Mouse (Mus musculus) lung, postnatal 0 days (tissue): ENCODE results near the gene Fxr1. TPM values are rescaled to one million over a fixed set of nuclear protein-coding genes. Genes with fewer than 3 reads are reported as not detected.

Source experiments
- ATAC-seq: fragments of 200-750 bp; cut with Nextera tagmentation; 2 replicates; pipeline ENCODE4 v1.8.0; 2017; ENCODE audit warnings: moderate library complexity
- DNase-seq: peaks from one replicate; pipeline ENCODE4 v3.0.0-alpha.2; 2016; ENCODE audit warnings: low spot score
- H3K27ac ChIP-seq: fragments of 300-500 bp; sonication (generic); 2 replicates; pipeline ENCODE4 v1.5.1; 2014; ENCODE audit warnings: antibody characterized with exemption, mild to moderate bottlenecking, low read length, mixed read lengths
- H3K27me3 ChIP-seq: fragments of 300-500 bp; sonication (generic); replicated peaks from 2 replicates; pipeline ENCODE4 v1.6.1; 2014; ENCODE audit warnings: low read length, mixed read lengths; ENCODE audit not compliant: insufficient read depth
- H3K36me3 ChIP-seq: fragments of 300-500 bp; sonication (generic); 2 replicates; pipeline ENCODE4 v1.6.1; 2014; ENCODE audit warnings: low read length, mixed read lengths; ENCODE audit not compliant: insufficient read depth
- H3K4me1 ChIP-seq: fragments of 300-500 bp; sonication (generic); 2 replicates; pipeline ENCODE4 v1.6.1; 2014; ENCODE audit warnings: antibody characterized with exemption, low read depth, low read length, mixed read lengths; ENCODE audit not compliant: insufficient read depth
- H3K4me2 ChIP-seq: fragments of 300-500 bp; sonication (generic); replicated peaks from 2 replicates; pipeline ENCODE4 v1.6.1; 2014; ENCODE audit warnings: low read depth, mild to moderate bottlenecking, low read length, moderate library complexity, mixed read lengths
- H3K4me3 ChIP-seq: fragments of 300-500 bp; sonication (generic); 2 replicates; pipeline ENCODE4 v1.5.1; 2014; ENCODE audit warnings: low read depth, low read length
- H3K9ac ChIP-seq: fragments of 300-500 bp; sonication (generic); replicated peaks from 2 replicates; pipeline ENCODE4 v1.6.1; 2014; ENCODE audit warnings: low read depth, mild to moderate bottlenecking
- H3K9me3 ChIP-seq: fragments of 300-500 bp; sonication (generic); 2 replicates; pipeline ENCODE4 v1.6.1; 2016; ENCODE audit warnings: low read length, mixed read lengths
- CTCF ChIP-seq: IDR thresholded peaks from 2 replicates; pipeline ENCODE4 v1.5.1; 2016; ENCODE audit warnings: antibody characterized with exemption, mild to moderate bottlenecking
- EP300 ChIP-seq: IDR thresholded peaks from 2 replicates; pipeline ENCODE4 v1.6.1; 2016; ENCODE audit warnings: antibody characterized with exemption, mild to moderate bottlenecking, control low read depth
- WGBS: fragments of 180-500 bp; shearing (Covaris S2); extraction: QIAGEN DNeasy Blood & Tissue Kit; methylation state at CpG from one replicate; pipeline ENCODE4 v1.1.7; 2014; 5-methylcytosine and 5-hydroxymethylcytosine counted together
- polyA plus RNA-seq: library from polyadenylated mRNA; unstranded; fragments of >200 nt; fragmentation: Nextera tagmentation; extraction: Ambion mirVana; gene quantifications from 2 replicates; pipeline ENCODE4 v1.2.1, GENCODE M21; 2015

The Fxr1 gene
- polyA plus RNA-seq, 1 experiment from 2014 or later = 27.9 TPM

- Histone ChIP-seq H3K4me3 (no peak overlapping the region), H3K36me3 (no peaks in the 10 kb centered on the region), H3K9me3 (no peaks in the 10 kb centered on the region), H3K9ac (no peak overlapping the region), H3K4me2 (no peak overlapping the region), H3K4me1 (no peaks in the 10 kb centered on the region), H3K27ac (no peak overlapping the region), H3K27me3 (no peaks in the 10 kb centered on the region)
- TF ChIP-seq EP300 (no peak), CTCF (no peak)
- ATAC-seq = no peak
- 11% methylated on average over 9 of the region's 9 CpGs for WGBS
- DNase-seq = no peak
These were observed 86.7 kb downstream of the Fxr1 start for GRCm38 (mm10) chr3:34106421-34106820.

- DNase-seq (no peak), ATAC-seq (no peak)
- TF ChIP-seq CTCF (no peak), EP300 (no peak)
- WGBS = 51% methylated on average over 3 of the region's 3 CpGs
- H3K36me3 ChIP-seq = no peaks in the 10 kb centered on the region
- no peaks in the 10 kb centered on the region for H3K9me3 ChIP-seq
- H3K27ac ChIP-seq = no peak overlapping the region
- H3K9ac ChIP-seq = no peak overlapping the region
- H3K4me3 ChIP-seq = no peak overlapping the region
- no peaks in the 10 kb centered on the region for H3K4me1 ChIP-seq
- no peaks in the 10 kb centered on the region for H3K27me3 ChIP-seq
- H3K4me2 ChIP-seq = no peak overlapping the region
These were observed 87.9 kb downstream of the Fxr1 start for GRCm38 (mm10) chr3:34107631-34108030.

GRCm38 (mm10) chr3:34111941-34112685 is 92.4 kb downstream of the Fxr1 start:
- H3K27me3 ChIP-seq = no peaks in the 10 kb centered on the region
- no peaks in the 10 kb centered on the region for H3K9me3 ChIP-seq
- ATAC-seq (no peak), DNase-seq (no peak)
- H3K27ac ChIP-seq = no peak overlapping the region
- H3K4me3 ChIP-seq = no peak overlapping the region
- WGBS = 65% methylated on average over 11 of the region's 11 CpGs
- H3K36me3 ChIP-seq = no peaks in the 10 kb centered on the region
- no peaks in the 10 kb centered on the region for H3K4me1 ChIP-seq
- H3K9ac ChIP-seq = no peak overlapping the region
- H3K4me2 ChIP-seq = no peak overlapping the region
- TF ChIP-seq CTCF (no peak), EP300 (no peak)

- WGBS = 60% methylated on average over 6 of the region's 6 CpGs
- Histone ChIP-seq H3K9me3 (no peaks in the 10 kb centered on the region), H3K9ac (no peak overlapping the region), H3K27me3 (no peaks in the 10 kb centered on the region), H3K27ac (no peak overlapping the region), H3K36me3 (no peaks in the 10 kb centered on the region), H3K4me2 (no peak overlapping the region), H3K4me1 (no peaks in the 10 kb centered on the region), H3K4me3 (no peak overlapping the region)
- ATAC-seq (no peak), DNase-seq (no peak)
- TF ChIP-seq CTCF (no peak), EP300 (no peak)
These were observed 96.1 kb downstream of the Fxr1 start for GRCm38 (mm10) chr3:34115806-34116205.

GRCm38 (mm10) chr3:34119869-34120268 is 100.1 kb downstream of the Fxr1 start:
- ATAC-seq (no peak), DNase-seq (no peak)
- H3K9me3 ChIP-seq = no peaks in the 10 kb centered on the region
- no peaks in the 10 kb centered on the region for H3K36me3 ChIP-seq
- H3K4me1 ChIP-seq = no peaks in the 10 kb centered on the region
- no peak overlapping the region for H3K4me3 ChIP-seq
- TF ChIP-seq EP300 = no peak
- TF ChIP-seq CTCF = no peak
- H3K27ac ChIP-seq = no peak overlapping the region
- no peak overlapping the region for H3K9ac ChIP-seq
- WGBS = 68% methylated on average over 4 of the region's 4 CpGs
- no peak overlapping the region for H3K4me2 ChIP-seq
- H3K27me3 ChIP-seq = no peaks in the 10 kb centered on the region

Other genes starting within 250 kb of the Fxr1 start
- 47.5 and 57.9 TPM in 2 replicates for gene Ttc14, start 220.1 kb upstream of the Fxr1 start, polyA plus RNA-seq
- 6.4 and 10.8 TPM in 2 replicates for gene Ccdc39, start 175.6 kb upstream of the Fxr1 start, polyA plus RNA-seq
- gene Dnajc19, start 61.4 kb downstream of the Fxr1 start, polyA plus RNA-seq = 105 and 117 TPM in 2 replicates